Mouse (Mus musculus) testis, adult 2 months (tissue): ENCODE data around the gene Ghrl.

Experiments used
- CTCF ChIP-seq: fragments of 200-500 bp; IDR thresholded peaks from 2 replicates; pipeline ENCODE4 v1.5.1; 2012; ENCODE audit warnings: low read depth, mild to moderate bottlenecking, inconsistent platforms, low read length, moderate library complexity; ENCODE audit not compliant: control insufficient read depth, insufficient read depth, insufficient replicate concordance
- POLR2A ChIP-seq: fragments of 200-500 bp; IDR thresholded peaks from 2 replicates; pipeline ENCODE4 v1.6.1; 2012; ENCODE audit warnings: low read depth, mild to moderate bottlenecking, inconsistent platforms, low read length, moderate library complexity; ENCODE audit not compliant: control insufficient read depth

DNA sequence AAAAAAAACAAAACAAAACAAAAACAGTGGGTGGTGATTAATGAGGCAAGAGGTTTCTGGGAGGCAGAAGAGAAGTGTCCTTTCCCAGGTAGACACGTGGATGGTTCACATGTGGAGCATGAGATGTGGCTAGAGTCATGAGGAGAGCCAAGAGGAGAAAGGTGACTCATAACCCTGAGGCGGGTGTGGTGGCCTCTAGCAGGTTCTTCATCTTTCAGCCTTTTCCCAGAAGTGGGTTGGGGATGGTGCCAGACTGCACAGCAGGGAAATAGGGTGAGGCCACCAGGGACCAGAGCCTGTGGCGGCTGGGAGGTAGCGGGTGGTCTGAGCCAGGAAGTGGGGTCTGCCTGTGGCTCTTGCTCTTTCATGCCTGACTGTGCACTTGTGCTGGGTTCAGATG, 44.4 kb downstream of the Ghrl start:
- TF ChIP-seq POLR2A (no peak), CTCF (no peak)
